Mouse (Mus musculus): Measurements from ENCODE around the gene Dnaaf2.
"Not testable (repeated sequence)": the region's sequence is repeated elsewhere in the genome, so short reads cannot be mapped to it uniquely, and the experiment has no call there.

Dnaaf2 gene

DNA sequence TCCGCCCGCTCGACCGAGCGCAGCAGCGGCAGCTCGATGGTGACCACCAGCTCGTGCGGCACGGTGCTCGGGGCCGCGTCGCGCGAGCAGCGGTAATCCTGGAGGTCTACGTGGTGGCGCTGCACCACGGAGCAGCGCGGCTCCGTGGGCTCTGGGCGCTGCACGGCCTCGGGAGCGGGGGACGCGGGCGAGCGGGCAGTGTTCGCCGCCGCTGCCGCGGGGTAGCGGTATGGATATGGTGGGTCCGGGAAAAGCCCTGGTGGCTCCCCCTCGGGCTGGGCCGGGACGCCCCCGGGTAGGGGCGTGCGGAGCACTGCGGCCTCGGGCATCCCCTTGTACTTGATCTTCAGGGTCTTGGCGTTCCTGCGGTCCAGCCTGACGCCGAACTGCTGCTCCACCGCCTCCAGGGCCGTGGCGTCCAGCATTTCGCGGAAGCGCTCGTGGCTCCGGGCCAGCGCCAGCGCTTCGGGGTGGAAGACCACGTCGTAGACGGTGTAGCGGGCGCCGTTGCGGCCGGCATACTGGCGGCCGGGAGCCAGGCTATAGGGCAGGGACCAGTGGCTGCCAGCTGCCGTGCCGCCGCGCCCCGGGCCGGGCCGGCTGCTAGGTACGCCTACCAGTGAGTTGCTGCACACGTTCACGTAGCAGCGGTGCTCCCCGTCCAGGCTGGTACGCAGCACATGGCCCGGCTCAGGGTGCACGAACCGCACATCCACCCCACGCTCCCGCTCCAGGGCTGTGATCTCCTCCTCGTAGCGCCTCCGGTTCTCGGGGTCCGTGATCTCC is 658 bp downstream of the Dnaaf2 start:
- DNase-seq: peak; percentile 62

DNA sequence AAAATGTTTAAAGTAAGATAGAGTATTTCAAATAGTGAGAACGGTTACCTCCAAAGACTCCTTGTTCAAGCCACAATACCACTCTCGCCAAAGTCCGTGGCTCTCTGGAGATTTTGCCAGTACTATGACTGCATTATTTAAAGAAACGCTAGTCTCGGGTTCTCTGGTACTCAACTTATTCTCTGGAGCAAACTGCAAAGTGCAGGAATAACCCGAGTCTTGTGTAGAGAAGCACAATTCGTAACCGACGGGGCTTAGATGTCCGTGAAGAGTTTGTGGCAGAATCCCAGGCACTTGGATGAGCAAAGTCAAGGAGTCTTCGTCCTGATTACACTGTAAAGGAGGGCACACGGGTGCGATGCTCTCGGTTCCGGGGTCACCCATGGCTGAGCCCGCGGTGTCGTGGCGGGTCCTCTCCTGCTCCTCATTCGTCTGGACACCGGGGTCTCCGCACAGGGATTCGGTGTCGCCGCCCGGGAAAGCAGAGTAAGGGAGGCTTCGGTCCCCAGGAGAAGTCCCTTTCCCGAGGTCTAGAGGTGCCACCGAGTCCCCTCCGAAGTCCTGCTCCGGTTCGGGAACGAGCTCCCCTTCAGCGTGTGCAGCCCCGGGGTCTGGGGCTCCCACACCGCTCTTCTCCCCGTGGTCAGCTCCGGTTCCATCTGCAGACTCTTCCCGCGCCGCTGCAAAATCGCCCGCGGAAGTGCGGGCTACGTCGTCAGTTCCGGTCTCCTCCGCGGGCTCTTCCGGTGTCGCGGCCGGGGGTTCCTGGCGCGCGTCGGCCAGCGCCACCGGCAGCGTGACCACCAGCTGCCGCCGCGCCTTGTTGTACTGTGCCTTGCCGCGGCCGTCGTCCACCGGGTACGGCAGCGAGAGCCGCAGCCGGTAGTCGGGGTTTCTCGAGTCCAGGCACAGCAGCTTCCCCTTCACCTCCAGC is 1.5 kb downstream of the Dnaaf2 start, which contains the start of gene Gm49383:
Gene Gm49383, minus strand, starts transcription at position 661 of the 934 bp plus-strand sequence.
- DNase-seq: peak; percentile 68

DNA sequence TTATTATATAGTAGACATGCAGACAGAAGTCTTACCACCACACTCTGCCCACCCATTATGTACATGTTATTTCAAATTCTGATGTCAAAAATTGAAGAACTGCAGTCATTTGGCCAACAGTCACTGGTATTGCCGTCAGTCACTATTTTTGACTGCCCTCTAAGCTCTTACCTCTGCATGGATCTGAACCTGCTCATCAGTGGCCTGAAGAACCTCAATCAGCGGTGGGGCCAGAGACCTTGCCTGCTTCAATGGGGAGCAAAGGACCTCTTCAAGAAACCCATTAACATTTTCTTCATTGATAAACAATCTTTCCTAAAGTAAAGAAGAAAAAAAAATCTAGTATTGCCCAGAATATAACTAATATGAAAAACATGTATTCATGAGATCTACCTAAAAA is 5.6 kb downstream of the Dnaaf2 start:
- no peak for DNase-seq

DNA sequence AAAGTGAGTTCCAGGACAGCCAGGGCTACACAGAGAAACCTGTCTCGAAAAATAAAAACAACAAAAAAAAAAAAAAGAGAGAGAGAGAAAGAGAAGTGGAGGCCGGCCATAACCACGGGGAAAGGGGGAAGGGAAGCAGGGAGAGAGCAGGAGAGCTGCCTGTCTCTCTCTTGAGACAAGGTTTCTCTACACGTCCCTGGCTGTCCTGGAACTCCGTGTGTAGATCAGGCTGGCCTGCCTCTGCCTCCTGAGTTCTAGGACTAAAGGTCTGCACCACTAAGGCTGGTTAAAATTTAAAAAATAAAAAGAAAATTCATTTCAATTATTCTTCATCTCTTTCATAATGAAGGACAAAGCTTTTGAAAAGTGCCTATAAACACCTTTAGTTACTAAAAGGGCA is 6.8 kb downstream of the Dnaaf2 start:
- DNase-seq: no peak

DNA sequence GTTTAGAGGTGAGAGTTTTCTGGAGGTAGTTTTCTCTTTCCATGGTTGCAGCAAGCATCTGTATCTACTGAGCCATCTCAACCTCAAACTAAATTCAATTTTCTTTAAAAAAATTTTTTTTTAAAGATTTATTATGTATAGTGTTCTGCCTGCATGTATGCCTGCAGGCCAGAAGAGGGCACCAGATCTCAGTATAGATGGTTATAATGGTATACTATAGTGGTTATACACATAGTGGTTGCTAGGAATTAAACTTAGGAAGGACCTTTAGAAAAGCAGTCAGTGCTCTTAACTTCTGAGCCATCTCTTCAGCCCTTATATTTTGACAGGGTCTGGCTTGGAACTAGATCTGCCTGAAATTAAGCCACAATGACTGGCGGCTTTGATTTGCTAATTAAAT is 7.7 kb downstream of the Dnaaf2 start:
- DNase-seq: no peak

DNA sequence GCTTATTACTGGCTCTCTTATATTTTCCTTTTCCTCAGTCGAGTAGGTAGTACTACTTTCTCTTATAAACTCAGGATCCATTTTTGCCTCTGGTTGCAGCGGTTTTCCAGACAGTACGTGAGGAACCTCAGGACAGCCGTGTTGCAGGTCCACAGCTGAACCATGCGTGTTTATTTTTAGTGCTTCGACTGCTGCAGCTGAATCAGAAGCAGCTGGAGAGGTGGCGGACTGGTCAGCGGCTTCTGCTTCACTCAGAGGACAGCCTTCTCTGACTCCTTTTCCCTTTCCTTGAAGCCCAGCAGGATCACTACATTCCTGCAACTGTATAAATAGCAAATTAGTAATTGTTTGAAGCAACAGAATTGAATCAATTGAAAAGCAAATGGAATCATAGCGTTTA is 8.2 kb downstream of the Dnaaf2 start:
- no peak for DNase-seq

DNA sequence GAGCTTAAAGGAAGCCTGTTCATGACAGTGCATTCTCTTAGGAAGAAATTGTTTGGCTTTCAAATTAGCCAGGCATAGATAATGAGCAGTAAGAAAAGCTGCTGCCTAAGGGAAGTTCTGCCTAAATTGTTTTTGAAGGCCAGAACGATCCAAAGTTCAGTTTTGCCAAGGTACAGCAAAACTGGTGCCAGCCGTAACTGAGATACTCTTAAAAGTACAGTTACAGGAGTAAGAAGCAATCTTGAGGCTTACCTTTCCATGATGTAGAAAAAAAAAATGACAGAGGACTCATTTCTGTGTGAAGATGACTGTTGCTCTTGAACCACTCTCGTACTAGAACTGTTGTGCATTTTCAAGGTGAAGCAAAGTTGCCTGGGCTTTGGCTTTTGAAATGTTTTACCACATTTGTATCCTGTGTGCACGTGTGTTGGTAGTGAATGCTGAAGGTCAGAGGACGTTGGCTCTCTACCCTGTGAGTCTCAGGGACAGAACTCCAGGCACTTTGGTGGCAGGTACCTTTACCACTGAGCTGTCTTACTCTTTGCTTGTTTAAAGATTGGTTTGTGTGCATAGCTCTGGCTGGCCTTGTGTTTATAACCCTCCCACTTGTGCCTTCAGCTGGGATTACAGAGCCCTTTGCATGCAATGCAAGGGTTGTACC is 11.3 kb downstream of the Dnaaf2 start:
- DNase-seq: no peak

DNA sequence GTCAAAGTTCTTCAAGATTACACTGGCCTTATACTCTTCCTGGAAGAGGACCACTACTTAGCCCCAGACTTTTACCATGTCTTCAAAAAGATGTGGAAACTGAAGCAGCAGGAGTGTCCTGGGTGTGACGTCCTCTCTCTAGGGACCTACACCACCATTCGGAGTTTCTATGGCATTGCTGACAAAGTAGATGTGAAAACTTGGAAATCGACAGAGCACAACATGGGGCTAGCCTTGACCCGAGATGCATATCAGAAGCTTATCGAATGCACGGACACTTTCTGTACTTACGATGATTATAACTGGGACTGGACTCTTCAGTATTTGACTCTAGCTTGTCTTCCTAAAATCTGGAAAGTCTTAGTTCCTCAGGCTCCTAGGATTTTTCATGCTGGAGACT is 12.9 kb downstream of the Dnaaf2 start:
- no peak for DNase-seq

DNA sequence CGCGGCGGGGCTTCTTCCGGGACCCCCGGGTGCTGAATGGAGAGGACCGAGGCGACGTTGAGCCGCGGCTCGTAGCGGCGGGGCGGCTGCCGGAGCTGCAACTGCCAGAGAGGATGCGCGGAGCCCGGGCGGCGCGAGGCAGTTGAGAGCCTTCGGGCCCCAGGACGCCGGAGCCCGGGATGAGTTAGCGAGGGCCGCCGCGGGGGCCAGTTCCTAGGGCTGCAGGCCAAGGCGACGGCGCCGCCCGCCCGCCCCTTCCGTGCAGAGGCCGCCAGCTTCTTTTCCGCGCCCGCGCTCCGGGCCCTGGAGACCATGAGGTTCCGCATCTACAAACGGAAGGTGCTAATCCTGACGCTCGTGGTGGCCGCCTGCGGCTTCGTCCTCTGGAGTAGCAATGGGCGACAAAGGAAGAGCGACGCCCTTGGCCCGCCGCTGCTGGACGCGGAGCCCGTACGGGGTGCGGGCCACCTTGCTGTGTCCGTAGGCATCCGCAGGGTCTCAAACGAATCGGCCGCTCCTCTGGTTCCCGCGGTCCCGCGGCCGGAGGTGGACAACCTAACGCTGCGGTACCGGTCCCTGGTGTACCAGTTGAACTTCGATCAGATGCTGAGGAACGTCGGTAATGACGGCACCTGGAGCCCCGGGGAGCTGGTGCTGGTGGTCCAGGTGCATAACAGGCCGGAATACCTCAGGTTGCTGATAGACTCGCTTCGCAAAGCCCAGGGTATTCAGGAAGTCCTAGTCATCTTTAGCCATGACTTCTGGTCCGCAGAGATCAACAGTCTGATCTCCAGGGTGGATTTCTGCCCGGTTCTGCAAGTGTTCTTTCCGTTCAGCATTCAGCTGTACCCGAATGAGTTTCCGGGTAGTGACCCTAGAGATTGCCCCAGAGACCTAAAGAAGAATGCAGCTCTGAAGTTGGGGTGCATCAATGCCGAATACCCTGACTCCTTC is 13.6 kb downstream of the Dnaaf2 start:
- DNase-seq: no peak

DNA sequence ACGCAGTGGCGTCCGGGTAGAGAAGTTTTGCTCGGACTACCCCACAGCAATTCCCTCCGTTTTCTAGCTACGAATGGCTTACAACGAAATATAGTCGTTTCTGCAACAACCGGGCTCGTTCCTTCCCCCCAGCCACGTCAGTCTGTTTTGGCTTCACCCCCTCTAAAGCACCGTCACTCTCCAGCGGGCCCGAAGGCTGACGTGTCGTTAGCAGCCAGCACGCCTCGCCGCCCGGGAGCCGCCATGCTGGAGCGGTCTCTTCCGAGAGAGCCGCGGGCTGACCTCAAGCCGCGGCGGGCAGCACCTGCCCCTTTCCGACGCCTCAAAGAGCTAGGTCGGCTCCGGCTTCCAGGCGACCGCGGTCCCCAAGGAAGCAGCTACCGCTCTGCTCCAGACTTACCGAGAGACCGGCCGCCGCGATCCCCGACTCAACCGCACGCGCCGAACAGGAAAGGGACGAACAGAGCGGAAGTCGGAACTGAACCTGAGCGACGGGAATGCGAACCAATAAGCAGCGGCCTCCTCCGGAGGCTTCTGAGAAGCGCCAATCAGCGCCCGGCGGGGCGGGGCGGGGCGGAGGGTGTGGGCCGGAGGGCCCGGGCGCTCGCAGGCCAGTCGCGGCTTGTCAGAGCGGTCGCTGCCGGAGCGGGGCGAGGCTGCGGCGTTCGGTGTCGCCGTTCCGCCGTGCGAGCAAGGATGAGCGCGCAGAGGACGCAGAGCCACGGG is 14.5 kb downstream of the Dnaaf2 start, which contains the start of the genes Rpl36al and Mgat2:
Gene Rpl36al, minus strand, starts transcription at position 501 of the 726 bp plus-strand sequence.
Gene Mgat2, plus strand, starts transcription at position 575 of the 726 bp plus-strand sequence.
- peak; percentile 100 for DNase-seq

DNA sequence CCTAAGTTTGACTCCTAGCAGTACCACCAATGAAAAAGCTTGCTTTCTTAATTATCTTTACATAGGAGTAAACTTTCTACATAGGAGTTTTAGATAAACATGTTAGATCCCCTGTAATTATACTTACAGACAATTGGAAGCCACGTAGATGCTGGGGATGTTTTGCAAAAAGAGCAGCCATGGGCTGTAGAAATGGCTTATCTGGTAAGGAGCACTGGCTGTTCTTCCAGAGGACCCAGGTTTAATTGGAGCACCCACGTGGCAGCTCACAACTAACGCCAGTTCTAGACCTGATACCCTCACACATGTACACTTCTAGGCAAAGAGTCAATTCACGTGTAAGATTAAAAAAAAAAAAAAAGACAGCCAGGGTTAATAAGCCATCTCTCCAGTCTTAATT is 16.4 kb downstream of the Dnaaf2 start:
- DNase-seq: no peak

DNA sequence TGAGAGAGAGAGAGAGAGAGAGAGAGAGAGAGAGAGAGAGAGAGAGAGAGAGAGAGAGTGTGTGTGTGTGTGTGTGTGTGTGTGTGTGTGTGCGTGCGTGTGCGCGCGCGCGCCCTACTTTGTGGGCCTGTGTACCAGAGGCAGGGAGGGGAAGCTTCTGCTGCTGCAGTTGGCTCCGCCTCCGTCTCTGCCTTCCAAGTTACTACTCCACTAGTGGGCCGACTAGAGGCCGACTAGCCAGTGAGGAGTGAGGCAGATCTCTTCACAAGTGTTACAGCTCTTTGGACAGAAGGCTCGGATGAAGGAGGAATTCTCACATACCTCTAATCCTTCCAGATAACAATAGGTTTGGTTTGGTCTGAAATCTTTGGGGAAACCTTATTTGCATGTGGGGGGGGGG is 18.9 kb downstream of the Dnaaf2 start:
- no peak for DNase-seq

DNA sequence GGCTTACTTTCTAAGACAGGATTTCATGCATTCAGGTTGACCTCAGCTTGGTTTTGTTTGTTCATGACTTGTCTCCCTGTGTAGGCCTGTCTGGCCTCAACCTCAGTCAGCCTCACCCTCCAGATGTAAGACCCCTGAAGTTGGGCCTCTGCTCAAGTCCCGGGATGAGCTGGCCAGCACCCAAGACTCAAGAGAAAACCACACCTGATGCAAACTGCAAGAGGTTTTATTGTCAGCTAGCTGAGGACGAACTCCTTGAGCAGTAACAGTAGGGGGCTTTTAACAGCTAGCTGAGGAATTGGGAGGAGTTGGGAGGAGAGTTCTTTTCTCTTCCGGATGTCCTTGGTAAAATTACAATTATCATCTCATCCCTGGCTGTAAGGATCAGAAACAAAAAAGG is 20.7 kb downstream of the Dnaaf2 start:
- no peak for DNase-seq

DNA sequence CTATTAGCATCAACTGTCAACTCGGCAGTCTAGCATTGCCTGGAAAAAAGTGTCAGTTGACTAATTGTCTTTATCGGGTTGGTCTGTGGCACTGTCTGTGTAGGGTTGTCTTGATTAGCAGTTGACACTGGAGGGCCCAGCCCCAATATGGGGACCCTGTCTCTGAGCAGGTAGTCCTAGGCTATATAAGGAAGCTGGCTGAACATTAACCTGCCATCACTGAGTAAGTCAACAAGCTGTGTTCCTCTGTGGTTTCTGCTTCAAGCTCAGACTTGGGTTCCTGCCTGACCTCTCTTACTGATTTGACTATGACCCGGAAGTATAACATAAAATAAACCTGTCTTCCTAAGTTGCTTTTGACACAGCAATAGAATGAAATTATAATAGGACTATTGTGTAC is 22.3 kb downstream of the Dnaaf2 start:
- DNase-seq: no peak

DNA sequence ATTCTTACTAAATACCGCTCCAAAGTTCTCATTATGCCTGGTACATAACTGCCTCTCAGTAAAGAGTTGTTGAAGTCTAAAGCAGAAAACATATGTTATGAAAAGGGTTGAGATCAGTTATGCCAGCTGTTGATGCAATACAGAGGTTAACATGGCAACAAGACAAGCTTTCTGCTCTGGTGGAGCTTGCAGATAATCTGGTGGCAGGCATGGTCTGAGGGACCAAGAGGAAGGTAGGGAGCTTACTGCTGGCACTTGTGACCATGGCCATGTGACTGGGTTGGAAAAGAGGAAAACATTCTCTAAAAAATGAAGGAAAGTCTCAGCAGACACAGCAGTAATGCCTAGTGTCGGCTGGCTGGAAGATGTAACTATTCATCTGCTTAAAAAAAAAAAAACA is 26.9 kb downstream of the Dnaaf2 start:
- DNase-seq: no peak

DNA sequence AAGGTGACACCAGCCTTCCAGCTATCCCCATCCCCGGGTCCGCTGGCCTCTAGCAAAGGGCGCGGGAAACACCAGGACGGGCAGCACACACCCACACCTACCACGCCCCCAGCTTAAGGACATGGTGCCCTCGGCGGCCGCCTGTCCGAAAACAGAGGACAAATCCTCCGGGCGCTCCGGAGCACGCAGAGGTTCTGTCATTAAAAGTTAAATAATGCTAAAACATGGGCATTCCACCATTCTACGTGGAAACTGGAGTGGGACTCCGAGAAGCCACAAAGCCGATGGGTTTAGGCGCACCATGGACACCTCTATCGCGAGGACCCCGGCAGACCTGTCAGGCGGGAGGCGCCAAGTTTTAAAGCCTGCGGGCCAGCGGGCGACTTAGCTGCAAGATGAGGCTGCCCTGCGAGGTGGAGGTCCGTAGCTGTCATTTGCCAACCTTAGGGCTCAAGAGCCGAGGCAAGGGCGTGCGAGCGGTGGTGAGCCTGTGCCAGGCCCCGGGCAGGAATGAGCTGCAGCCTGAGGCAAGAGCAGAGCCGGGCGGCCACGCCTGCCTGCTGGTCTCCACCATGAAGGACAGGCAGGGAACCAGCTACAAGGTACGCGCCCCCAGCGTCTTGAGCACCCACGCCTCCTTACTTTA is 29.6 kb downstream of the Dnaaf2 start, which contains the start of gene Lrr1:
Gene Lrr1, plus strand, starts transcription at position 354 of the 646 bp plus-strand sequence.
- peak; percentile 79 for DNase-seq

DNA sequence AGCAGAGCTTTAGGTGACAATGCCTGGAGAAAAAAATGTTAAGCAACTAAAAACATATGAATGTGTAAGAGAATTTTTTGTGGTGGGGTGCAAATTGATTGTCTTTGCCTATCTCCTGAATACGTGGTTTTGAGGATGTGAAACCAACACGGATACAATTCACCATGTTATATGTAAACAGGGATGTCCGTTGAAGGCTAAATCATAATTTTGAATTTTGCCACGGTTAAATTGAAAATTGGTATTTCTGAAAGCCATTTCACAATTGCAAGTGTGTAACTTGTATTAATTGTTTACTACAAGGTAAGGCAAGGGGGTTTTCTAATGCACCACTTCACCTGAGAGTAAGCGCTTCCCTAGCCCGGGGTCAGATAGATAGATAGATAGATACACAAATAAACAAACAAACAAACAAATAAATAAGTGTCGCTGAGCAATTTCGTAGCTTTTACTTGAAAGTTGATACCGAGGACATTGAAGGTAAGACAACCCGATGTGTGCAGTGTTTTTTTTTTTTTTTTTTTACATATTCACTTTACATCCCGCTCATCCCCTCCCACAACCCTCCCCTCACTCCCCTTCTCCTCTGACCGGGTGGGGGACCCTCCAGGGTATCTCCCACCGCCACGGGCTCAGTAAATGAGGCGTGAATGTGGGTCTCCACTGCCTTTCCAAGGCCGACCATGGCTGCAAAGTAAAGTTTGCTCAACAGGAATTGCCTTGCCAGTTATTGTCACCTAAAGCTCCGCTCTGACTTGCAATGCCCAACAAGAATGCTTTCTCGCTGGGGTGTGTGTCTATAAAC is 30.4 kb downstream of the Dnaaf2 start:
- no peak for DNase-seq

DNA sequence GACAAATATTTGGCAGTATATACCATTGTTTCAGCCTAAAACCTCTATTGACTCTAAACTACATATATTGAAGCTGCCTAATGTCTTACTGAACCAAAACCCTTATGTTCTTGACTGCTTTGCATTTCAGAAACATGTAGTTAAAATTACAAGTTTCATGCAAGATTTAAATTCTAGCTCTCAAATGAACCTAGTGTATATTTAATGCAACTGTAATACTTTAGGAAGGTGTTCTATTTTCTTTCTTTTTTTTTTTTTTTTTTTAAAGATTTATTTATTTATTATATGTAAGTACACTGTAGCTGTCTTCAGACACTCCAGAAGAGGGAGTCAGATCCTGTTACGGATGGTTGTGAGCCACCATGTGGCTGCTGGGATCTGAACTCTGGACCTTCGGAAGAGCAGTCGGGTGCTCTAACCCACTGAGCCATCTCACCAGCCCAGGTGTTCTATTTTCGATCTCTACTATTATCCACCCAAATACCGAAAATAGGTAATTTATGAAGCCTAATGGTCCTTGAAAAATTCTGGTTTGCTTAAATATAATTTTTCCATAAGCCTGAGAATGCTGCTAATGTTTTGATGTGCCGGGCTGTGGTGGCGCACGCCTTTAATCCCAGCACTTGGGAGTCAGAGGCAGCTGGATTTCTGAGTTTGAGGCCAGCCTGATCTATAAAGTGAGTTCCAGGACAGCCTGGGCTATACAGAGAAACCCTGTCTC is 31.2 kb downstream of the Dnaaf2 start:
- DNase-seq: not testable (repeated sequence)

DNA sequence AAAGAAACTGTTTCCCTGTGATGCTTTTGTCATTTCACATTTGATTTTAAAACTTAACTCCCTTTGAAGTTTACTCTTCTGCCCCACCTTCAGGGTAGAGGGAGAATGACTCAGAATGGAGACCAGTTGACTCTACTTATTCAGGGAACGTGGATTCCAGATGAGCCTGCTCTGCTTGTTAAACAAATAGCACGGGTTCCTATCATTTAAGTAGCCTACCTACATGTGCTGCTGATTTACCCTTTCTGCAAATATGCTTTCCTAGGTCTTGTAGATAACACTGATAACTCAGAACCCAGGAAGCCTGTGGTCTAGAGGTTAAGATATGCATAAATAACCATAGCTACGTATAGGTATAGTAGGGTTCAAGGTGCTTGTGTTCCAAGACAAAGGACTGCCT is 33.3 kb downstream of the Dnaaf2 start:
- no peak for DNase-seq
